Mouse (Mus musculus) heart, postnatal 0 days (tissue): Measurements from ENCODE around the gene Polr1d. TPM values are rescaled to one million over a fixed set of nuclear protein-coding genes. Genes with fewer than 3 reads are reported as not detected.
A peak's percentile ranks its signal among the peaks of the same experiment; 100 is the strongest.

Experiments
- ATAC-seq: fragments of 200-750 bp; cut with Nextera tagmentation; 2 replicates; pipeline ENCODE4 v1.8.0; 2017; ENCODE audit warnings: low read depth, moderate number of reproducible peaks, moderate library complexity; ENCODE audit not compliant: insufficient read depth
- DNase-seq: peaks from one replicate; pipeline ENCODE4 v3.0.0-alpha.2; 2016; ENCODE audit warnings: low spot score
- H3K27ac ChIP-seq: fragments of 300-500 bp; sonication (generic); 2 replicates; pipeline ENCODE4 v1.5.1; 2014; ENCODE audit warnings: low read depth, mild to moderate bottlenecking
- H3K27me3 ChIP-seq: fragments of 300-500 bp; sonication (generic); 2 replicates; pipeline ENCODE4 v1.6.1; 2014; ENCODE audit warnings: low read length, mixed read lengths; ENCODE audit not compliant: control insufficient read depth, insufficient read depth
- H3K36me3 ChIP-seq: fragments of 300-500 bp; sonication (generic); replicated peaks from 2 replicates; pipeline ENCODE4 v1.6.1; 2014; ENCODE audit warnings: low read length, mixed read lengths; ENCODE audit not compliant: control insufficient read depth, insufficient read depth
- H3K4me1 ChIP-seq: fragments of 300-500 bp; sonication (generic); 2 replicates; pipeline ENCODE4 v1.6.1; 2014; ENCODE audit warnings: antibody characterized with exemption; ENCODE audit not compliant: control insufficient read depth, insufficient read depth
- H3K4me2 ChIP-seq: fragments of 300-500 bp; sonication (generic); 2 replicates; pipeline ENCODE4 v1.6.1; 2014; ENCODE audit warnings: low read depth, mild to moderate bottlenecking, low read length, moderate library complexity
- H3K4me3 ChIP-seq: fragments of 300-500 bp; sonication (generic); 2 replicates; pipeline ENCODE4 v1.5.1; 2014; ENCODE audit warnings: low read depth, low read length
- H3K9ac ChIP-seq: fragments of 300-500 bp; sonication (generic); replicated peaks from 2 replicates; pipeline ENCODE4 v1.6.1; 2014; ENCODE audit warnings: low read depth, low read length, mixed read lengths
- H3K9me3 ChIP-seq: fragments of 300-500 bp; sonication (generic); replicated peaks from 2 replicates; pipeline ENCODE4 v1.6.1; 2016; ENCODE audit warnings: low read length; ENCODE audit not compliant: control insufficient read depth
- CTCF ChIP-seq: IDR thresholded peaks from 2 replicates; pipeline ENCODE4 v1.5.1; 2016; ENCODE audit warnings: antibody characterized with exemption, control low read depth, low read depth
- EP300 ChIP-seq: IDR thresholded peaks from 2 replicates; pipeline ENCODE4 v1.6.1; 2016; ENCODE audit warnings: antibody characterized with exemption, low read depth
- WGBS: fragments of 180-500 bp; shearing (Covaris S2); extraction: QIAGEN DNeasy Blood & Tissue Kit; methylation state at CpG from one replicate; pipeline ENCODE4 v1.1.7; 2014; 5-methylcytosine and 5-hydroxymethylcytosine counted together
- polyA plus RNA-seq: library from polyadenylated mRNA; unstranded; fragments of >200 nt; fragmentation: Nextera tagmentation; extraction: Ambion mirVana; gene quantifications from 2 replicates; pipeline ENCODE4 v1.2.1, GENCODE M21; 2015
- total RNA-seq: library from RNA; depleted of rRNA; stranded (reverse); fragments of >200 nt; gene quantifications from 2 replicates; pipeline ENCODE4 v1.2.3, GENCODE M21; 2014; ENCODE audit warnings: low replicate concordance

Polr1d gene
- total and polyA plus RNA-seq, 2 experiments from 2014 or later, result 53.8 to 85.0 TPM

GRCm38 (mm10) chr5:147056712-147057290 lies 20.0 kb upstream of the Polr1d start:
- Histone ChIP-seq H3K4me1 (peaks cover 53% of the 10 kb centered on the region), H3K36me3 (no peaks in the 10 kb centered on the region)
- WGBS, result 80% methylated on average over 10 of the region's 10 CpGs

GRCm38 (mm10) chr5:147057626-147058414 lies 19.0 kb upstream of the Polr1d start:
- Histone ChIP-seq H3K9me3 (no peaks in the 10 kb centered on the region), H3K4me1 (peaks cover 49% of the 10 kb centered on the region)
- 0 out of 2 replicates have a peak, but pooled peaks have one; percentile 43 for ATAC-seq

More at GRCm38 (mm10) chr5:147056712-147057290, 20.0 kb upstream of the Polr1d start:
- H3K27me3 ChIP-seq, result no peaks in the 10 kb centered on the region
- H3K4me2 ChIP-seq, result no peak overlapping the region
- DNase-seq (no peak), ATAC-seq (no peak)
- no peak overlapping the region for H3K9ac ChIP-seq
- H3K27ac ChIP-seq, result 0 out of 2 replicates have a peak overlapping the region, but pooled peaks have one; percentile 21
- TF ChIP-seq CTCF (no peak), EP300 (no peak)
- no peaks in the 10 kb centered on the region for H3K9me3 ChIP-seq
- H3K4me3 ChIP-seq, result no peak overlapping the region

GRCm38 (mm10) chr5:147058661-147059060 lies 18.2 kb upstream of the Polr1d start:
- Histone ChIP-seq H3K9me3 (no peaks in the 10 kb centered on the region), H3K4me2 (no peak overlapping the region), H3K27ac (no peak overlapping the region), H3K36me3 (no peaks in the 10 kb centered on the region), H3K9ac (no peak overlapping the region), H3K4me1 (peaks cover 55% of the 10 kb centered on the region), H3K4me3 (no peak overlapping the region), H3K27me3 (no peaks in the 10 kb centered on the region)
- no peak for TF ChIP-seq CTCF
- no peak for TF ChIP-seq EP300
- ATAC-seq (no peak), DNase-seq (no peak)
- WGBS, result 89% methylated on average over 5 of the region's 5 CpGs

More at GRCm38 (mm10) chr5:147057626-147058414, 19.0 kb upstream of the Polr1d start:
- no peaks in the 10 kb centered on the region for H3K36me3 ChIP-seq
- no peak overlapping the region for H3K4me3 ChIP-seq
- peak overlapping the region; percentile 48; the same call in 1 of the 2 replicates for H3K27ac ChIP-seq
- DNase-seq, result no peak
- 50% methylated on average over 9 of the region's 9 CpGs for WGBS
- no peak for TF ChIP-seq CTCF
- peak; percentile 70; the same call in 1 of the 2 replicates for TF ChIP-seq EP300
- no peak overlapping the region for H3K9ac ChIP-seq
- H3K4me2 ChIP-seq, result no peak overlapping the region
- no peaks in the 10 kb centered on the region for H3K27me3 ChIP-seq

GRCm38 (mm10) chr5:147059319-147059718 lies 17.5 kb upstream of the Polr1d start:
- Histone ChIP-seq H3K9ac (no peak overlapping the region), H3K4me3 (no peak overlapping the region), H3K4me1 (peaks cover 51% of the 10 kb centered on the region), H3K27me3 (no peaks in the 10 kb centered on the region), H3K27ac (no peak overlapping the region), H3K9me3 (no peaks in the 10 kb centered on the region), H3K4me2 (no peak overlapping the region), H3K36me3 (no peaks in the 10 kb centered on the region)
- TF ChIP-seq EP300 (no peak), CTCF (no peak)
- WGBS, result 80% methylated on average over 9 of the region's 9 CpGs
- no peak for DNase-seq
- ATAC-seq, result no peak

- DNase-seq (no peak), ATAC-seq (no peak)
- Histone ChIP-seq H3K9me3 (no peaks in the 10 kb centered on the region), H3K4me1 (peaks cover 47% of the 10 kb centered on the region), H3K4me2 (no peak overlapping the region), H3K36me3 (no peaks in the 10 kb centered on the region), H3K27me3 (no peaks in the 10 kb centered on the region), H3K9ac (no peak overlapping the region), H3K27ac (no peak overlapping the region), H3K4me3 (no peak overlapping the region)
- WGBS, result 89% methylated on average over 2 of the region's 2 CpGs
- TF ChIP-seq EP300, result no peak
- TF ChIP-seq CTCF, result no peak
These were observed 16.8 kb upstream of the Polr1d start for GRCm38 (mm10) chr5:147060024-147060423.
